Mouse (Mus musculus) limb, embryonic 10.5 days (tissue): Measurements from ENCODE around the gene Mycn. TPM values are rescaled to one million over a fixed set of nuclear protein-coding genes. Genes with fewer than 3 reads are reported as not detected.

Experiments
- DNase-seq: peaks from one replicate; pipeline ENCODE4 v3.0.0-alpha.2; 2017; ENCODE audit warnings: low spot score
- H3K27ac ChIP-seq: fragments of 300-500 bp; sonication (generic); 2 replicates; pipeline ENCODE4 v1.5.1; 2016; ENCODE audit warnings: mild to moderate bottlenecking
- H3K27me3 ChIP-seq: fragments of 300-500 bp; sonication (generic); 2 replicates; pipeline ENCODE4 v1.6.1; 2016; ENCODE audit warnings: low read depth, mild to moderate bottlenecking; ENCODE audit not compliant: poor library complexity, severe bottlenecking
- H3K36me3 ChIP-seq: fragments of 300-500 bp; sonication (generic); 2 replicates; pipeline ENCODE4 v1.6.1; 2016; ENCODE audit warnings: mild to moderate bottlenecking, moderate library complexity
- H3K4me1 ChIP-seq: fragments of 300-500 bp; sonication (generic); 2 replicates; pipeline ENCODE4 v1.6.1; 2016
- H3K4me3 ChIP-seq: fragments of 300-500 bp; sonication (generic); 2 replicates; pipeline ENCODE4 v1.5.1; 2016; ENCODE audit warnings: mild to moderate bottlenecking, moderate library complexity
- H3K9me3 ChIP-seq: fragments of 300-500 bp; sonication (generic); replicated peaks from 2 replicates; pipeline ENCODE4 v1.6.1; 2016; ENCODE audit warnings: mild to moderate bottlenecking
- WGBS: fragments of 180-500 bp; shearing (Covaris S2); methylation state at CpG from one replicate; pipeline ENCODE4 v1.1.7; 2016; 5-methylcytosine and 5-hydroxymethylcytosine counted together
- polyA plus RNA-seq: library from polyadenylated mRNA; unstranded; fragments of >200 nt; fragmentation: Nextera tagmentation; extraction: Ambion mirVana; gene quantifications from 2 replicates; pipeline ENCODE4 v1.2.1, GENCODE M21; 2016

Gene Mycn
- polyA plus RNA-seq, 1 experiment from 2014 or later = 153 TPM

- H3K9me3 ChIP-seq = no peaks in the 10 kb centered on the region
- WGBS = 83% methylated on average over 11 of the region's 11 CpGs
- H3K4me3 ChIP-seq = no peak overlapping the region
- peaks cover 46% of the 10 kb centered on the region for H3K4me1 ChIP-seq
- H3K36me3 ChIP-seq = no peaks in the 10 kb centered on the region
- no peaks in the 10 kb centered on the region for H3K27me3 ChIP-seq
- H3K27ac ChIP-seq = 0 out of 2 replicates have a peak overlapping the region, but pooled peaks have one; percentile 42
- DNase-seq = no peak
Measured at GRCm38 (mm10) chr12:12910356-12910979, 31.2 kb downstream of the Mycn start.

DNA sequence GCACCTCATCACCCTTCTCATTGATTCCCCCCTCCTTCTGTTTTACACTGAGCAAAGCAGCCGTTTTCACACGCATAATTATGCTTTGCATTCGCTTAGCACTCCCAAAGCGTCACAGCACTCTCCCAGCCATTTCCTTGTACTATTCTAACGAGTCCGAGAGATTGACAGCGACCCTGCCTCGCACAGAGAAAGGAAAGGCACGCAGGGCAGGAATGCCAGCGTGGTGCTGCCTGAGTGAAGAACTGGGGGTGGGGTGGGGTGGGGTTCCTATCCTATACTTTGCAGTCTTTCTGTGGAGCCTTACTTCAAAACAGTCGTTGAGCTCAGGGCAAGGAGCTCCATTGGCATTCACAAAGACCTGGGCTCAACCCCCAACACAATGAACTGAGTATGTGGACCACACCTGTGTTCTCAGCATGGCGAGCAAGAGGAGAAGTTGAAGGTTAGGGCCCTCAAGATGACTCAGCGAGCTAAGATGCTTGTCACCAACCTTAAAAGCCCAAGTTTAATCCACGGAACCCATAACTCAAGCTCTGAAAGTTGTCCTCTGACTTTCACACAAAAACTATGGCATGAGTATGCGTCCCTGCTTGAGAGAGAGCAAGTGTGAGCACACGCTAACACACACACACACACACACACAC lies 32.0 kb downstream of the Mycn start:
- H3K27ac ChIP-seq = peak overlapping the region; percentile 56; the same call in 1 of the 2 replicates
- H3K27me3 ChIP-seq = no peaks in the 10 kb centered on the region
- no peak overlapping the region for H3K4me3 ChIP-seq
- no peaks in the 10 kb centered on the region for H3K36me3 ChIP-seq
- H3K4me1 ChIP-seq = peaks cover 46% of the 10 kb centered on the region
- no peak for DNase-seq
- no peaks in the 10 kb centered on the region for H3K9me3 ChIP-seq
- 64% methylated on average over 16 of the region's 16 CpGs for WGBS

DNA sequence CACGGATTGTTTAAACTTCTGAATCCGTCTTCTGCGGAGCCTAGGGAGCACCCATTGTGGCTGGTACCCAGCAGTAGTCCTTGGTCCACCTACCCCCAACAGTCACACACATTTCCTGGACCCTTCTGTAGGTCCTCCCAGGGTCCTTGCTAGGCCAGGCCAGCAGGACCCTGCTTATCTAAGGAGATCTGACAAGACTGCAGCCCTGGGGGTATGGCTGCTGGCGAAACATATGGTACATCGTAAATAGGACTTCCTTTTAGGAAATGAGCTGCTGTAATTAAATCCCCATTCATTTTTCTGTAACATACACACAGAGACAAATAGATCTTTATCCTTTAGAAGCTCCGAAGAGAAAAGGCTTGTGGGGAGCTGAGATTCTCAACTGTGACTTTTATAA lies 34.9 kb downstream of the Mycn start:
- DNase-seq = peak; percentile 56
- Histone ChIP-seq H3K4me3 (no peak overlapping the region), H3K27ac (peak overlapping the region; percentile 75), H3K36me3 (no peaks in the 10 kb centered on the region), H3K4me1 (peaks cover 47% of the 10 kb centered on the region), H3K9me3 (no peaks in the 10 kb centered on the region), H3K27me3 (no peaks in the 10 kb centered on the region)
- WGBS = 30% methylated on average over 6 of the region's 6 CpGs

- Histone ChIP-seq H3K4me3 (no peak overlapping the region), H3K27ac (peak overlapping the region; percentile 75), H3K36me3 (no peaks in the 10 kb centered on the region), H3K27me3 (no peaks in the 10 kb centered on the region), H3K4me1 (peaks cover 47% of the 10 kb centered on the region), H3K9me3 (no peaks in the 10 kb centered on the region)
- no peak for DNase-seq
- 51% methylated on average over 8 of the region's 8 CpGs for WGBS
Measured at GRCm38 (mm10) chr12:12906321-12906720, 35.4 kb downstream of the Mycn start.

GRCm38 (mm10) chr12:12905117-12905516 lies 36.6 kb downstream of the Mycn start:
- peak; percentile 55 for DNase-seq
- peaks cover 41% of the 10 kb centered on the region for H3K4me1 ChIP-seq
- peak overlapping the region; percentile 93 for H3K27ac ChIP-seq

GRCm38 (mm10) chr12:12904512-12904953 lies 37.2 kb downstream of the Mycn start:
- H3K27ac ChIP-seq = peak overlapping the region; percentile 93
- H3K4me1 ChIP-seq = peaks cover 37% of the 10 kb centered on the region
- H3K36me3 ChIP-seq = no peaks in the 10 kb centered on the region
- no peaks in the 10 kb centered on the region for H3K27me3 ChIP-seq
- no peaks in the 10 kb centered on the region for H3K9me3 ChIP-seq
- peak overlapping the region; percentile 44 for H3K4me3 ChIP-seq
- DNase-seq = peak; percentile 81
- 5% methylated on average over 23 of the region's 23 CpGs for WGBS

More at GRCm38 (mm10) chr12:12905117-12905516, 36.6 kb downstream of the Mycn start:
- WGBS = 43% methylated on average over 6 of the region's 6 CpGs
- H3K27me3 ChIP-seq = no peaks in the 10 kb centered on the region
- no peaks in the 10 kb centered on the region for H3K36me3 ChIP-seq
- H3K9me3 ChIP-seq = no peaks in the 10 kb centered on the region
- H3K4me3 ChIP-seq = peak overlapping the region; percentile 44; the same call in 1 of the 2 replicates

- Histone ChIP-seq H3K36me3 (no peaks in the 10 kb centered on the region), H3K27me3 (no peaks in the 10 kb centered on the region), H3K4me1 (peaks cover 33% of the 10 kb centered on the region), H3K27ac (peak overlapping the region; percentile 93), H3K4me3 (peak overlapping the region; percentile 44), H3K9me3 (no peaks in the 10 kb centered on the region)
- 16% methylated on average over 1 of the region's 1 CpGs for WGBS
- no peak for DNase-seq
Measured at GRCm38 (mm10) chr12:12904086-12904485, 37.6 kb downstream of the Mycn start.

DNA sequence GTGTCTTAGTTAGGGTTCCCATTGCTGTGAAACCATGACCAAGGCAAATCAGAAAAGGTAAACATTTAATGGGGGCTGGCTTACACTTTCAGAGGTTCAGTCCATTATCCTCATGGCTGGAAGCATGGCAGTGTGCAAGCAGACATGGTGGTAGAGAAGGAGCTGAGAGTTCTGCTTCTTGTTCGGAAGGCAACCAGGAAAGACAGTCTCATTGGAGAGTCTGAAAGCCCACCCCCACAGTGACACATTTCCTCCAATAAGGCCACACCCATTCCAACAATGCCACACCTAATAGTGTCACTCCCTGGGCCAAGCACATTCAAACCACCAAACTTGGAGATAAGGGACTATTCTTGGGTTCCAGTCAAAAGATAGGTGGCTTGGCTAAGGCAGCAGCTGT lies 39.3 kb downstream of the Mycn start:
- Histone ChIP-seq H3K9me3 (no peaks in the 10 kb centered on the region), H3K4me3 (no peak overlapping the region), H3K27ac (no peak overlapping the region), H3K27me3 (no peaks in the 10 kb centered on the region), H3K4me1 (peaks cover 33% of the 10 kb centered on the region), H3K36me3 (no peaks in the 10 kb centered on the region)
- 94% methylated on average over 1 of the region's 1 CpGs for WGBS
- no peak for DNase-seq

DNA sequence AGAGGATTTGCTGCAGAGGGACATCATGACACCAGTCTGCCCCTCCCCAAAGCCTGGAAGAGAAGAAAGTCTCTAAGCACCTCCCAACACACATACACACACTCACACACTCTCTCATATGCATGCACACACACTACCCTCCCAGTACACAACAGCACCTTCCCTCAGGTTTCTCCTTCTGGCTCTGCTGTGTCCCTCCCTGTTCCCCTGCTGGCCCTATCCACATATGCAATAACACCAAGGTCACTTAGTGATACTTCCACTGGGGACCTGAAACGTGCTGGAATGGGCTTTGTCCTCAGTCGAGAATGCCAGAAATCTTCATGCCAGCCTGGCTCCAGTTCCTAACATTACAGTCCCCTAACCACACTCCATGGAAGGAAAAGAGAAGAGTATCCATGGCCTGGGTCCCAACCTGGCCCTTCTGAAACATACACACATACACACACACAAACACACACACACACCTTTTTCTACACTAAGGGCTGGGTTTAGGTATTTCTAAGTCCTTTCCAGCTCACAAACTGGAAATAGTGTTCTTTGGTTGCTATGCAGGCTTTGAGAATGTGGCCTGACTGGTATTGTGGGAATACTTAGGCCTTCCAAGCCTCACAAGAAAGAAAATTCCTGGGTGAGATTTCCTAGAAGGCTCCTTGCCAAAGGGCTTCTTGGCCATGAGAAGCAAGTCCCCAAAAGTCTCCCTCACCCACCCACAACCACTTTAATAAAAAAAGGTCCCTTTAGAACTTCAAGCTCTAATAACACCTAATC lies 43.2 kb downstream of the Mycn start:
- no peak for DNase-seq
- Histone ChIP-seq H3K9me3 (no peaks in the 10 kb centered on the region), H3K4me1 (no peaks in the 10 kb centered on the region), H3K27me3 (no peaks in the 10 kb centered on the region), H3K27ac (no peak overlapping the region), H3K36me3 (no peaks in the 10 kb centered on the region), H3K4me3 (no peak overlapping the region)
- 64% methylated on average over 2 of the region's 2 CpGs for WGBS

DNA sequence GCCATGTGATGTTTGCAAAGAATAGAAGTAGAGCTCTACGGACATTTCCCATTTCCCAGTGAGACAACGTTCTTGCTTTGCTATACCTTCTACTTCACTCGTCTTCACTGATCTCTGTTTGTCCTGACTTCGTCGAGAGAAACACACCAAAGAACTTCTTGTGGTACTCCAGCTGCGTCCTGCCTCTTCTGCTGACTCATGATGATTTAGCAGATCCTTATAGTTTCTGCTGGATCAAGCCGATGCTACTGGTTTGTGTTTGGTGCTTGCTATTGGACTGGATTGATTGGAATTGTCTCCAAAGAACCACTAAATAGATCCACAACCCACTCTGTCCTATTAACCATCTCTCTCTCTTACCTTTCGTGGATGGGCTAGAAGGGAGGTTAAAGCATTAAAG lies 47.7 kb downstream of the Mycn start:
- no peak for DNase-seq
- WGBS = 94% methylated on average over 8 of the region's 8 CpGs

DNA sequence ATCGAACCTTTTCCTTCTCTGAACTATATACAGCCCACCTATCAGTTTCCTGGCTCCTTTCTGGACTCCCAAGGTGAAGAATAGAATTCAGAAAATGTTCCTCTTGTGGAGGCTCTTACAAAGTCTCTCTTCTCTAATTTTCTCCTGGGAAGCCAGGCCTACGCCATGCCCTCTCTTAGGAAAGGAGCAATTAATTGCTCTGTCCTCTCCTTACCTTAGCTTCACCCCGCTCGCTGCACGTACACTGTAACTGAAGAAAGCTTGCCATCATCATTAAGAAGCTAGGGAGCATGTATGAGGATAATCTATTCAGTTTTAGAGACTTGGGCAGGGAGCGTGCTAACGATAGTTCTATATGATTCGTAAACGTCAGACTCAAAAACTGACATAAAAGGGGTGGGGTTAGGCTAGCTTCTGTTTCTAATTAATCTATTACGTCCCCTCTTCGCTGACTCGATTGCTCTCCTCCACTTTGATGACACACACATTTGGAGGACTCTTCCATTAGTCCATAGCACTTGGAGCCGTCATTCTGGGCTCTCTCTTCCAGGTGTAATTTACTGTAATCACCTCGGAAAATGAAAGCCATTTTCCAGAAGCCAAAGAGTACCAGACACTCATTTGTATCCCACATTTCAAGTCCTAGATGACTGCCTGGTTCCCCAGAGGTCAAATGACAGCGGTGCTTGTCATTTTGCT lies 55.4 kb downstream of the Mycn start:
- Histone ChIP-seq H3K36me3 (no peaks in the 10 kb centered on the region), H3K27ac (no peak overlapping the region), H3K27me3 (no peaks in the 10 kb centered on the region), H3K9me3 (no peaks in the 10 kb centered on the region), H3K4me1 (peaks cover 18% of the 10 kb centered on the region), H3K4me3 (no peak overlapping the region)
- no peak for DNase-seq
- WGBS = 40% methylated on average over 15 of the region's 15 CpGs

More for the DNA sequence above, 47.7 kb downstream of the Mycn start:
- no peaks in the 10 kb centered on the region for H3K4me1 ChIP-seq
- no peak overlapping the region for H3K4me3 ChIP-seq
- H3K36me3 ChIP-seq = no peaks in the 10 kb centered on the region
- no peaks in the 10 kb centered on the region for H3K27me3 ChIP-seq
- H3K27ac ChIP-seq = no peak overlapping the region
- no peaks in the 10 kb centered on the region for H3K9me3 ChIP-seq
